Mouse (Mus musculus): ENCODE measurements at regions not wholly inside any gene's neighbourhood (a gene's known extent, or its start where the extent isn't known, plus 50 kb on each side); places are given as distances from the start of the nearest gene placed in this dataset.

DNA sequence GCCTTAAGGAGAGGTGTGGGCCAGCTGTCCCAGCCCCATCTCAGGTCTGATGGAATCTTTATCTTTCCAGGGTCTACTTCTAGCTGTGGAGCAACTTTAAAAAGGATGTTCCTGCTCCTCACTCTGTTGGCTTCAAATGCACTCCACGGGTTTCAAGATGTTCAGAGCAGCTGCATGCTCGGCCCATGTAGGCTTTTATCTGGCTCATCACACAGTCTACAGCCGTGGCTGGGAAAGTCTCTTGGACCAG lies 61.2 kb upstream of the Cpm start:
- no peak for ATAC-seq (ENCODE audit: low FRiP score, low TSS enrichment)
- no peak overlapping the region for H3K9ac ChIP-seq (ENCODE audit: low read depth, low read length)
- 0 out of 2 replicates have a peak, but pooled peaks cover 3% of the 10 kb centered on the region for H3K9me3 ChIP-seq (ENCODE audit: control insufficient read depth, low read length)
- H3K27me3 ChIP-seq (ENCODE audit: control insufficient read depth, insufficient read depth, low read length), result peaks cover 6% of the 10 kb centered on the region
- H3K36me3 ChIP-seq (ENCODE audit: control insufficient read depth, insufficient read depth, low read length), result no peaks in the 10 kb centered on the region
- no peak overlapping the region for H3K27ac ChIP-seq (ENCODE audit: low read depth, low read length)
- H3K4me1 ChIP-seq (ENCODE audit: control insufficient read depth, insufficient read depth, low read length), result peaks cover 11% of the 10 kb centered on the region; the same call in 1 of the 2 replicates
- WGBS, result 88% methylated on average over 3 of the region's 3 CpGs
- no peak overlapping the region for H3K4me3 ChIP-seq (ENCODE audit: low read length)
- no peak overlapping the region for H3K4me2 ChIP-seq (replicated peaks; ENCODE audit: low read depth, low read length)

GRCm38 (mm10) chr10:117567379-117568137 lies 61.7 kb upstream of the Cpm start:
- Histone ChIP-seq H3K4me2 (replicated peaks; ENCODE audit: low read depth, low read length) (no peak overlapping the region), H3K4me1 (ENCODE audit: control insufficient read depth, insufficient read depth, low read length) (peaks cover 11% of the 10 kb centered on the region; the same call in 1 of the 2 replicates), H3K9me3 (ENCODE audit: control insufficient read depth, low read length) (0 out of 2 replicates have a peak, but pooled peaks cover 3% of the 10 kb centered on the region), H3K27ac (ENCODE audit: low read depth, low read length) (no peak overlapping the region), H3K9ac (ENCODE audit: low read depth, low read length) (no peak overlapping the region), H3K4me3 (ENCODE audit: low read length) (no peak overlapping the region), H3K27me3 (ENCODE audit: control insufficient read depth, insufficient read depth, low read length) (peaks cover 6% of the 10 kb centered on the region), H3K36me3 (ENCODE audit: control insufficient read depth, insufficient read depth, low read length) (no peaks in the 10 kb centered on the region)
- WGBS, result 89% methylated on average over 8 of the region's 8 CpGs
- ATAC-seq (ENCODE audit: low FRiP score, low TSS enrichment), result no peak

DNA sequence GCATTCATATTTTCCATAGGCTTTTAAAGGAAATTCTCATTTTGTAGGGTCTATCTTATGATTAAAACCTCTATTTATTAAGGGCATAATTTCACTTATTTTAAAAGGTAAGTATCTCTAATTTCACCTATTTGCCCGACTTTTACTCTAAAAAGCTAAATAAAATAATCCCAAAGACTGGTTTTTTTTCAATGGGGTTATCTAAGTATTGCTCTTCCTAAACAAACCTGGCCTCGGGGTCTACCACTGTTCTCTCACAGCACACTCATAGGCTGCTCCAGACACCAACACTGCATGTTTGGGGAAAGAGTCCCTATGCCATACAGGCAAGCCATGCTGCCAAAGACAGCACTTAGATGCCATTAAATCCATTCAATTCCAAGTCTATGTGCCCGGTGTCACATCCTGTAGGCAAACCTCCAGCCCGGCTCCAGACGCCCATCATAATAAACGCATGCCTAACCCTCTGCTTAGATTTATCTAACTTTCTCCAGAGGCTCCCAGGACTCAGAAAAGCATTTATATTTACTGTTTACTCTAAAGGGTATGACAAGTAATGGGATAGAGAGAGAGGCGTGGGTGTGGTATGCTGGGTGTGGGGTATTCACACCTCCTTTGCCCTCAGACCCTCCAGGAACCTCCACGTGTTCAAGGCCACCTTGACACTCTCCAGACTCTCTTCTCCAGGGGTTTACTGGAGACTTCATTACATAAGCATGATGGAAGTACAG lies 62.5 kb upstream of the Cpm start:
- no peak overlapping the region for H3K4me3 ChIP-seq (ENCODE audit: low read length)
- no peak overlapping the region for H3K4me2 ChIP-seq (replicated peaks; ENCODE audit: low read depth, low read length)
- 0 out of 2 replicates have a peak, but pooled peaks cover 3% of the 10 kb centered on the region for H3K9me3 ChIP-seq (ENCODE audit: control insufficient read depth, low read length)
- H3K9ac ChIP-seq (ENCODE audit: low read depth, low read length), result no peak overlapping the region
- peaks cover 8% of the 10 kb centered on the region; the same call in 1 of the 2 replicates for H3K4me1 ChIP-seq (ENCODE audit: control insufficient read depth, insufficient read depth, low read length)
- no peaks in the 10 kb centered on the region for H3K27me3 ChIP-seq (ENCODE audit: control insufficient read depth, insufficient read depth, low read length)
- ATAC-seq (ENCODE audit: low FRiP score, low TSS enrichment), result no peak
- no peak overlapping the region for H3K27ac ChIP-seq (ENCODE audit: low read depth, low read length)
- H3K36me3 ChIP-seq (ENCODE audit: control insufficient read depth, insufficient read depth, low read length), result no peaks in the 10 kb centered on the region
- 92% methylated on average over 8 of the region's 8 CpGs for WGBS

GRCm38 (mm10) chr10:117566204-117566603 lies 63.1 kb upstream of the Cpm start:
- Histone ChIP-seq H3K4me3 (ENCODE audit: low read length) (no peak overlapping the region), H3K4me2 (replicated peaks; ENCODE audit: low read depth, low read length) (no peak overlapping the region), H3K36me3 (ENCODE audit: control insufficient read depth, insufficient read depth, low read length) (no peaks in the 10 kb centered on the region), H3K9ac (ENCODE audit: low read depth, low read length) (no peak overlapping the region), H3K27me3 (ENCODE audit: control insufficient read depth, insufficient read depth, low read length) (no peaks in the 10 kb centered on the region), H3K9me3 (ENCODE audit: control insufficient read depth, low read length) (0 out of 2 replicates have a peak, but pooled peaks cover 3% of the 10 kb centered on the region), H3K27ac (ENCODE audit: low read depth, low read length) (no peak overlapping the region), H3K4me1 (ENCODE audit: control insufficient read depth, insufficient read depth, low read length) (peaks cover 4% of the 10 kb centered on the region; the same call in 1 of the 2 replicates)
- no peak for ATAC-seq (ENCODE audit: low FRiP score, low TSS enrichment)
- WGBS, result 90% methylated on average over 3 of the region's 3 CpGs

- Histone ChIP-seq H3K27ac (ENCODE audit: low read depth, low read length) (no peak overlapping the region), H3K4me1 (ENCODE audit: control insufficient read depth, insufficient read depth, low read length) (no peaks in the 10 kb centered on the region), H3K9ac (ENCODE audit: low read depth, low read length) (no peak overlapping the region), H3K9me3 (ENCODE audit: control insufficient read depth, low read length) (0 out of 2 replicates have a peak, but pooled peaks cover 3% of the 10 kb centered on the region), H3K4me2 (replicated peaks; ENCODE audit: low read depth, low read length) (no peak overlapping the region), H3K4me3 (ENCODE audit: low read length) (no peak overlapping the region), H3K27me3 (ENCODE audit: control insufficient read depth, insufficient read depth, low read length) (no peaks in the 10 kb centered on the region), H3K36me3 (ENCODE audit: control insufficient read depth, insufficient read depth, low read length) (no peaks in the 10 kb centered on the region)
- no peak for ATAC-seq (ENCODE audit: low FRiP score, low TSS enrichment)
- WGBS, result 93% methylated on average over 4 of the region's 4 CpGs
Observed at GRCm38 (mm10) chr10:117565529-117566086, 63.7 kb upstream of the Cpm start.

DNA sequence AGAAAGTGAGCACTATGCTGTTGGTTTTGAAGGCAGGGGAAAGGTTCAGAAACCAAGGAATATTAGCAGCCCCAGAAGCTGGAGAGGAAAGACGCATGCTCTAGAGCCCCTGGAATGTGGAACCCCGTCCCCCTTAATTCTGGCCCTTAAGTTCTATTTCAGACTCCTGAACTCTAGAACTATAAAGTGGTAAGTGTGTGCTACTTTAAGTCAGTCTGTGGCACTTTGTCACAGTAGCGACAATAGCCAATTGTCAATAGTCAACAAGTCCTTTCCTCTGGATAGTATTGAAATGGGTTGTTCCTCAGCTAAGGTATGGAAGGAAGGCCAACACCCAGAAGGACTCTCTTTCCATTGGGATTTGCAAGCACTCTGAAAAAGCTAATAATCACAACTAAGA lies 64.2 kb upstream of the Cpm start:
- Histone ChIP-seq H3K9ac (ENCODE audit: low read depth, low read length) (no peak overlapping the region), H3K27ac (ENCODE audit: low read depth, low read length) (no peak overlapping the region), H3K36me3 (ENCODE audit: control insufficient read depth, insufficient read depth, low read length) (no peaks in the 10 kb centered on the region), H3K4me3 (ENCODE audit: low read length) (no peak overlapping the region), H3K27me3 (ENCODE audit: control insufficient read depth, insufficient read depth, low read length) (no peaks in the 10 kb centered on the region), H3K4me2 (replicated peaks; ENCODE audit: low read depth, low read length) (no peak overlapping the region), H3K4me1 (ENCODE audit: control insufficient read depth, insufficient read depth, low read length) (no peaks in the 10 kb centered on the region), H3K9me3 (ENCODE audit: control insufficient read depth, low read length) (0 out of 2 replicates have a peak, but pooled peaks cover 3% of the 10 kb centered on the region)
- no peak for ATAC-seq (ENCODE audit: low FRiP score, low TSS enrichment)
- WGBS, result 89% methylated on average over 3 of the region's 3 CpGs

DNA sequence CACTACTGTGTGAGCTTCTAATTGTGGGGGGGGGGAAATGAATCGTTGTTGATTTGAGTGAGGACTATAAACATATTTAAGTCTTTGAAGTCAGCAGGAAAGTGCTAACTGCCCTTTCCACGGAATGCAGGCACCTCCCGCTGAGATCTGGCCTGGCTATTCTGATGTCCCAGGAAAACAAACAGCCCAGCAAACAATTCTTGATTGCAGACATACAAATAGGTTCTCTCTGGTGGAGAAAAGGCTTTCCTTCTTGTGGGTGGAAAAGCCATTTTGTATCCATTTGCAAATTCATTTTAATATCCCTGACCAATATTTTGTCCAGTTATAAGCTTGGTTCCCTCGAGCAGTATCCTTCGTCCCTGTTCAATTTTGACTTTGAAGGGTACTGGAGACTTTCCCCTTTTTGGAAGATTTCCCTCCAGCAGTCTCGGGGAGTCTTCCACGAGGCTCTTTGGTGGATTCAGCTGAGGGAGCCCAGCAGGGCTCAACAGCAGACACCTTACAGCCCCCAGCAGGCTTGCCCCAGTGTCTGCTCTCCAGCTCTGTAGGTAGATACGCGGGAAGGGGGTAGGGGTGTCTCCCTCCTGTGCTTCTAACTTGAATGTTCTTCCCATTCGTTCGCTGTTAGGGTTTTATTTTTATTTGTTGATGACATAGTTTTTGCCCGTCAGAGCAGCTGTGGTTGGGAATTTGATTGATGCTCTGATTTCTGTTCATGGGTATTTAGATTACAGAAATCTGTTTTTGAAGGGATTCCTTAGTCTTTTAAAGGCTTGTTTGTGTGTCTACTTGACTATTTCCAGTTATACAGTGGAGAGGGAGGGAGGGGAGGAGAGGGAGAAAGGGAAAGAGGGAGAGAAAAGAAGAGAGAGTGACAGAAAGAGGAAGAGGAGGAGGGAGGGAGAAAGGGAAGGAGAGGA lies 64.9 kb upstream of the Cpm start:
- Histone ChIP-seq H3K36me3 (ENCODE audit: control insufficient read depth, insufficient read depth, low read length) (no peaks in the 10 kb centered on the region), H3K4me3 (ENCODE audit: low read length) (no peak overlapping the region), H3K4me2 (replicated peaks; ENCODE audit: low read depth, low read length) (no peak overlapping the region), H3K9me3 (ENCODE audit: control insufficient read depth, low read length) (0 out of 2 replicates have a peak, but pooled peaks cover 3% of the 10 kb centered on the region), H3K27ac (ENCODE audit: low read depth, low read length) (no peak overlapping the region), H3K4me1 (ENCODE audit: control insufficient read depth, insufficient read depth, low read length) (peaks cover 7% of the 10 kb centered on the region; the same call in 1 of the 2 replicates), H3K9ac (ENCODE audit: low read depth, low read length) (no peak overlapping the region; the same call in 1 of the 2 replicates), H3K27me3 (ENCODE audit: control insufficient read depth, insufficient read depth, low read length) (no peaks in the 10 kb centered on the region)
- no peak for ATAC-seq (ENCODE audit: low FRiP score, low TSS enrichment)
- 35% methylated on average over 12 of the region's 12 CpGs for WGBS

DNA sequence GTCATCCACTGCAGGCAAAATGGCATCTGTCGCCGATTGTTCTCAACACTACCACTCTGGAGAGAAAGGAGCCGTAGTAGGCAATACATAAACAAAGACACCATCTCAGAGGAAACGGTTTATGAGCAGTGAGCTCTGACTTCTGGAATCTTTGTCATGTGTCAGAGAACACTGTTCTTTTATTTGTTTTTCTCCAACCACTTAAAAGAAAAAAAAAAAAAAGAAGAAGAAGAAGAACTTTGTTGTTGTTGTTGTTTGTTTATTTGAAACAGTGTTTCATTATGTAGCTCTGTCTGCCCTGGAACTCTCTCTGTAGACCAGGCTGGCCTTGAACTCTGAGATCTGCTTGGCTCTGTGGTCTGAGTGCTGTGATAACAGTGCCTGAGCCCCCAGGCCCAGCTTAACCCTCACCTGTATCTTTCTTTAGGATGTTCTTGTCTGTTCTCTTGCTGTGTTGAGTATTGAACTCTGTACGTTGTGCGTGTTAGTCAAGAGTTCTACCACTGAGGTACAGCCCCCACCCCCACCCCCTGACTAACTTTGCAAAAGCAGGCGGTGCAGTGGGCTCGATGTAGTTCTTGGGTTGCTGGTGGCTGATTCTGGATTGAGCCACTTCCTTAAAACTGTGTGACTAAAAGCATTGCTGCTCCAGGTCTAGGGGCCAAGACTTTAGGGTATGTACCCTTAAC lies 65.7 kb upstream of the Cpm start:
- Histone ChIP-seq H3K9ac (ENCODE audit: low read depth, low read length) (no peak overlapping the region), H3K4me1 (ENCODE audit: control insufficient read depth, insufficient read depth, low read length) (peaks cover 7% of the 10 kb centered on the region; the same call in 1 of the 2 replicates), H3K4me3 (ENCODE audit: low read length) (no peak overlapping the region), H3K27me3 (ENCODE audit: control insufficient read depth, insufficient read depth, low read length) (no peaks in the 10 kb centered on the region), H3K36me3 (ENCODE audit: control insufficient read depth, insufficient read depth, low read length) (no peaks in the 10 kb centered on the region), H3K27ac (ENCODE audit: low read depth, low read length) (no peak overlapping the region), H3K4me2 (replicated peaks; ENCODE audit: low read depth, low read length) (no peak overlapping the region), H3K9me3 (ENCODE audit: control insufficient read depth, low read length) (0 out of 2 replicates have a peak, but pooled peaks cover 3% of the 10 kb centered on the region)
- ATAC-seq (ENCODE audit: low FRiP score, low TSS enrichment), result no peak
- WGBS, result 42% methylated on average over 8 of the region's 8 CpGs
